Mouse (Mus musculus): ENCODE results near the gene Bak1.

DNA sequence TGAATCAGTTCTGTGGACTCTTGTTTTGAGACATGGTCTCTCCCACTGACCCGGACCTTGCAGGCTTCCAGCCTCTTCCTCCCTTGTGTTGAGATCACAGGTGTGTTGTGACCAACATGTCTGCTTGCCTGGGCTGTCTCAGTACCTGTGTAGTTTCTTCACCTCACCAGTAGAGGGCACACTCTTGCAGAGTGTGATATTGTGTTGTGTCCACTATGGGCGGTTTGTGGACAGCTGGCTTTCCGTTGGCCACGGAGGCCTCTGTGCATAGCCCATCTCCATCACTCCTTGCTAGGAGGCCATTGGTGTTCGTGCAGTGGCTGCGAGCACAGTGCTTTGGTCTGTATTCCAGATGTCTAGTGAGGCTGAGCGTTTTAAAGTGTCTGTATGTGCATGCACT lies 48.3 kb upstream of the Bak1 start:
- TF ChIP-seq CTCF (IDR thresholded peaks at IDR 0.05; ENCODE audit: low read depth) (peak; percentile 61), EP300 (optimal IDR thresholded peaks at IDR 0.05) (no peak)
